Mouse (Mus musculus) megakaryocyte progenitor cell, adult 5-6 weeks (primary cell): ENCODE results near the gene Polr3c. TPM values are rescaled to one million over a fixed set of nuclear protein-coding genes. Genes with fewer than 3 reads are reported as not detected.
"Not testable (repeated sequence)": the region's sequence is repeated elsewhere in the genome, so short reads cannot be mapped to it uniquely, and the experiment has no call there.

Experiments used
- ATAC-seq: replicated peaks from 2 replicates; pipeline ENCODE4 v1.8.0; 2016; ENCODE audit warnings: mild to moderate bottlenecking, moderate TSS enrichment, inconsistent platforms; ENCODE audit not compliant: poor library complexity
- total RNA-seq, 2 experiments: library from RNA; stranded (forward) in 1 of 2; stranded (reverse) in 1 of 2; fragments of 157-497, 149-512 nt in 1 of 2; fragments of 200-1000 nt in 1 of 2; gene quantifications; 2 replicates each; pipeline versions ENCODE4 v1.2.3 to v1.2.4; 2015 to 2017

Gene Polr3c
- total RNA-seq, 2 experiments from 2014 or later: 27.7 to 35.2 TPM

- ATAC-seq: peak; percentile 45; the same call in 1 of the 2 replicates
Measured at GRCm38 (mm10) chr3:96679159-96679674, 48.2 kb downstream of the Polr3c start.

- ATAC-seq: no peak
Measured at GRCm38 (mm10) chr3:96678456-96678855, 49.0 kb downstream of the Polr3c start.

GRCm38 (mm10) chr3:96675690-96676089 is 51.7 kb downstream of the Polr3c start:
- ATAC-seq: no peak

DNA sequence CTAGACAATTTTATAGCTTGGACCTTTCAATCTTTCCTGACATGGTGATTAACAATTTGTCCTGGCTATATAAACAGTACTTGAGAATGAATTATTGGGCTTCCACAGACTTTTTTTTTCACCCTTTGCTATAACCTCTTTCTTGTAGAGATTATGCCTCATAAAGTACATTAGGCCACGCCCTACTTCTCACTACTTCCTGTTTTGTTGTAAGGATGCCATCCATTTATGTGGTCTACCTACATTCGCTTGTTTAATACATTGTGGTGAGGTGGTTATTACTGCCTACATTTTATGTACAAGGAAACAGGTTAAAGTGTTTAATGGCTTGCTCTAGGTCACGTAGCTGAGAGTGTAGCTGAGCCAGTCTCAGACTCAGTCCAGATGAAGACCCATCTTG is 52.3 kb downstream of the Polr3c start:
- peak; percentile 54; the same call in 1 of the 2 replicates for ATAC-seq

- ATAC-seq: no peak
Measured at GRCm38 (mm10) chr3:96674442-96674841, 53.0 kb downstream of the Polr3c start.

DNA sequence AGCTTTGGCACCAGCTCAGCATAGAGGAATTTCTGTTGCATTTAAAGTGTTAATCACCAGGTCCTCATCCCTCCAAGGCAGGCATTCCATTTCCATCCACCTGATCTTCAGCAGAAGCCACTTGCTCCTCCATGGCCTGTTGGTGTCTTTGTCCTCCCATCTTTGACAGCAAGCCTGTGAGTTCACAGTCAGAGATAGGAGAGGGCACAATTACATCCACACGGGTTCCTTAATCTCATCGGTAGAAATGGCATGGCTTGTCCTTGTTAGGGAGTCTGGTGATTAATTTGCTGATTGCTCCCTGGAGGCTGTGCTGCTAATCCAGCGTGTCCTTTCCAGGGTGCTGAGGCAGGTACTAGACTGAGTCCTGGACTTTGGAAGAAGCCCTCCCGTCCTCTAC is 53.9 kb downstream of the Polr3c start:
- ATAC-seq: no peak

DNA sequence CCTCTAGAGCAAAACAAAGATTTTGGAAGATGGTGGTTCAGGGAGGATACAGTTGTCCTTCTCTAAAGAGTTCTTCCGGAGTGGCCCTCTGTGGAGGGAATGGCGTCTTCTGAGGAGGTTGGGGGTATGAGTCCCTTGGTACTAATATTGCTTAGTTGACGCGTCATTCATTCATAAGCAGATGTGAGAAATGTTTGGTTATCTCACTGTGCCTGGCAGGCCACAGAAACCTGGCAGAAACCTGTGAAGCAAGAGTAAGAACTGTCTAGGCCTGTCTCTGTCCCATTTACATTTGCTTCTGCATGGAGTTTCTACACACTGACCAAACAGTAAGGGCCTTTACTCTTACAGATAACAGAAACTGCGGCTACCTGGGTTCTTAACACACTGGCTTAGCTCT is 55.9 kb downstream of the Polr3c start:
- ATAC-seq: no peak

DNA sequence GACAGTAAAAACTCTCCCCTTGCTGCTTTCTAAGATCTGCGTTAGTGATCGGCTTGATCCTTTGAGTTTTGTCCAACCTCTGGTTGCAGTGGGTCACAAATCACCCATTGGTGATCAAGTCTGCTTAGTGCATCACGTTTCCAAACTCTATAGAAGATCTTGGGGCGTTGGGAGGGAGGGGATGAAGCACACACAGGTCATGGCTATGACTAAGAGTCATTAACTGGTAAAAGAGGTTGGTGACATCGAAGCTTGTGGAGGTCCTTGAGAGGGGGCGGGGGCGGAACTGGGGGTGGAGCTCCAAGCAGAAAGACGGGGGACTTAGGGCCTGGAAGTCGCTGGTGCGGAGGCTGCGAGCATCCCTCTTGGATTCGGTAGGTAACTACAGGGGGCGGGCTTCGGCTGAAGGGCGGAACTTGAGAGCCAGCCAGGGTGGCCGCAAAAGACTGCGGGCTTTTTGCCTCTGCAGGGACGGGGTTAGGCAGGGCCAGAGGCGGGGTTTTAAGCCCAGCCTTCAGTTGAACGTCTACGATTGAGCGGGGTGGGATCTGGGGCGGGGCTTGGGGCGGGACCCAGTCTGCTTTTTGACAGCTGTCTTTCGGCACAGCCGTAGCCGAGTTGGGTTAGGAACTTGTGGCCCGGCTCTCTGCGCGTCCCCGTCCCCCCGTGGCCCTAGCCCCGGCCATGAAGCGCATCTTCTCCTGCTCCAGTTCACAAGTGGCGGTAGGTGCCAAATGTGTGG is 57.5 kb downstream of the Polr3c start, which contains the start of gene Ankrd35:
Gene Ankrd35, plus strand, starts transcription at position 405 of the 742 bp plus-strand sequence.
- peak; percentile 96 for ATAC-seq

DNA sequence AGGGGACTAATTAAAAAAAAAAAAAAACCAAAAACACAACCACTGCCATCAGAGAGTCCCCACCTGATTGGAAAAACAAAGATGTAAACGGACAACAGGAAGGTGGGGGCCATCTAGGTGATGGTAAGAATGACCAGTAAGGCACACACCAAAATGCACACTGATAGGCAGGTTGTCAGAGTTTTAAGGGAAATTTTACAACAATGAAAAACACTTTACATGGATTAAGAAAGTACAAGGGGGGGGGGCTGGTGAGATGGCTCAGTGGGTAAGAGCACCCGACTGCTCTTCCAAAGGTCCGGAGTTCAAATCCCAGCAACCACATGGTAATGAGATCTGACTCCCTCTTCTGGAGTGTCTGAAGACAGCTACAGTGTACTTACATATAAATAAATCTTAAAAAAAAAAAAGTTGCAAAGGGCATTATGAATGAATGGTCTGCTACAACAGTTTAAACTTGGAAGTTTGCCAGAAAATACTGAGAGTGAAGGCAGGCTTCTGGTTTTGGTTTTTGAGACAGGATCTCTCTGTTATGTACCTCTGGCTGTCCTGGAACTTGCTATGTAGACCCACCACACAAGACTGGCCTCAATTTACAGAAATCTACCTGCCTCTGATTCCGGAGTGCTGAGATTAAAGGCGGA is 58.9 kb downstream of the Polr3c start:
- no peak for ATAC-seq

DNA sequence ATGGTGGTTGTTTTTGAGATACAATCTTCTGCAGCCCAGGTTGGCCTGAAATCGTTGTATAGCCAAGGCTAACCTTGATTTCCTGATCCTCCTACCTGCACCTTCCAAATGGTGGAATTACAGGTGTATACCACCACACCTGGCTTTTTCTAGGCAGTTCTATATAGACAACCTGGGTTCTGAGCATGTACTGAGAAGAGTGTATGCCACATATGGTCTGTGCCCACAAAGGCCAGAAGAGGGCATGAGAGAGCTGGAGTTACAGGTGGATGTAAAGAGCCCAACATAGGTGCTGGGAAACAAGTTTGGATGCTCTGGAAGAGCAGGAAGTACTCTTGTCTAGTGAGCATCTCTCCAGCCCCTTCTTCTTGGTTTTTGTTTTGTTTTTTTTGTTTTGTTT is 60.1 kb downstream of the Polr3c start:
- ATAC-seq: peak; percentile 47; the same call in 1 of the 2 replicates

GRCm38 (mm10) chr3:96666916-96667315 is 60.5 kb downstream of the Polr3c start:
- ATAC-seq: no peak

GRCm38 (mm10) chr3:96665732-96666363 is 61.6 kb downstream of the Polr3c start:
- ATAC-seq: not testable (repeated sequence)

- peak; percentile 81 for ATAC-seq
Measured at GRCm38 (mm10) chr3:96663432-96664239, 63.8 kb downstream of the Polr3c start.

GRCm38 (mm10) chr3:96662731-96663316 is 64.6 kb downstream of the Polr3c start:
- ATAC-seq: no peak

Other genes with a start within 250 kb of the Polr3c start
- not detected in 2 replicates for gene Hfe2, start 202.5 kb downstream of the Polr3c start, total RNA-seq (2015)
- not detected in 2 replicates for gene Hfe2, start 202.5 kb downstream of the Polr3c start, total RNA-seq (2017)
- gene Txnip, start 169.7 kb downstream of the Polr3c start, total RNA-seq (2015): 103 and 139 TPM in 2 replicates
- gene Txnip, start 169.7 kb downstream of the Polr3c start, total RNA-seq (2017): 94.6 and 128 TPM in 2 replicates
- gene Gm16253, start 150.6 kb downstream of the Polr3c start, total RNA-seq (2015): not detected in 2 replicates
- gene Gm16253, start 150.6 kb downstream of the Polr3c start, total RNA-seq (2017): not detected in 2 replicates
- gene Polr3gl, start 133.4 kb downstream of the Polr3c start, total RNA-seq (2015): 27.0 and 30.4 TPM in 2 replicates
- 50.7 and 59.5 TPM in 2 replicates for gene Polr3gl, start 133.4 kb downstream of the Polr3c start, total RNA-seq (2017)
- not detected in 2 replicates for gene Ankrd34a, start 131.0 kb downstream of the Polr3c start, total RNA-seq (2015)
- gene Ankrd34a, start 131.0 kb downstream of the Polr3c start, total RNA-seq (2017): not detected in 2 replicates
- gene Lix1l, start 126.5 kb downstream of the Polr3c start, total RNA-seq (2015): 0.89 and 3.0 TPM in 2 replicates
- 0.83 and 2.3 TPM in 2 replicates for gene Lix1l, start 126.5 kb downstream of the Polr3c start, total RNA-seq (2017)
- gene Rbm8a, start 97.7 kb downstream of the Polr3c start, total RNA-seq (2015): 116 and 119 TPM in 2 replicates
- gene Rbm8a, start 97.7 kb downstream of the Polr3c start, total RNA-seq (2017): 58.2 and 64.5 TPM in 2 replicates
- 26.4 and 30.8 TPM in 2 replicates for gene Pex11b, start 92.3 kb downstream of the Polr3c start, total RNA-seq (2015)
- 17.5 and 18.9 TPM in 2 replicates for gene Pex11b, start 92.3 kb downstream of the Polr3c start, total RNA-seq (2017)
- 0.10 TPM in 1 of 2 replicates, not detected in the other for gene Gm42957, start 92.2 kb downstream of the Polr3c start, total RNA-seq (2015)
- not detected in 2 replicates for gene Gm42957, start 92.2 kb downstream of the Polr3c start, total RNA-seq (2017)
- 0.79 and 1.2 TPM in 2 replicates for gene Itga10, start 82.0 kb downstream of the Polr3c start, total RNA-seq (2015)
- gene Itga10, start 82.0 kb downstream of the Polr3c start, total RNA-seq (2017): 0.07 TPM in 1 of 2 replicates, not detected in the other
- not detected in 2 replicates for gene Ankrd35, start 57.5 kb downstream of the Polr3c start, total RNA-seq (2015)
- gene Ankrd35, start 57.5 kb downstream of the Polr3c start, total RNA-seq (2017): not detected in 2 replicates
- 4.0 and 8.1 TPM in 2 replicates for gene Pias3, start 31.2 kb downstream of the Polr3c start, total RNA-seq (2015)
- 2.6 and 6.7 TPM in 2 replicates for gene Pias3, start 31.2 kb downstream of the Polr3c start, total RNA-seq (2017)
- 0.59 TPM in 1 of 2 replicates, not detected in the other for gene Nudt17, start 19.1 kb downstream of the Polr3c start, total RNA-seq (2015)
- not detected in 2 replicates for gene Nudt17, start 19.1 kb downstream of the Polr3c start, total RNA-seq (2017)
- gene Rnf115, start within 50 bp of the Polr3c start, total RNA-seq (2015): 71.4 and 76.5 TPM in 2 replicates
- gene Rnf115, start within 50 bp of the Polr3c start, total RNA-seq (2017): 70.7 and 81.6 TPM in 2 replicates
- not detected in 2 replicates for gene Pdzk1, start 101.7 kb upstream of the Polr3c start, total RNA-seq (2015)
- not detected in 2 replicates for gene Pdzk1, start 101.7 kb upstream of the Polr3c start, total RNA-seq (2017)
- 0.98 and 2.1 TPM in 2 replicates for gene Cd160, start 101.7 kb upstream of the Polr3c start, total RNA-seq (2015)
- 0.57 TPM in 1 of 2 replicates, not detected in the other for gene Cd160, start 101.7 kb upstream of the Polr3c start, total RNA-seq (2017)
- 0.17 TPM in 1 of 2 replicates, not detected in the other for gene Gja5, start 177.1 kb upstream of the Polr3c start, total RNA-seq (2015)
- gene Gja5, start 177.1 kb upstream of the Polr3c start, total RNA-seq (2017): not detected in 2 replicates
- 17.4 and 29.7 TPM in 2 replicates for gene Gpr89, start 177.7 kb upstream of the Polr3c start, total RNA-seq (2015)
- gene Gpr89, start 177.7 kb upstream of the Polr3c start, total RNA-seq (2017): 20.0 and 32.5 TPM in 2 replicates
- not detected in 2 replicates for gene Gja8, start 198.4 kb upstream of the Polr3c start, total RNA-seq (2015)
- not detected in 2 replicates for gene Gja8, start 198.4 kb upstream of the Polr3c start, total RNA-seq (2017)